Mouse (Mus musculus): Measurements from ENCODE around the gene Slc7a4. TPM values are rescaled to one million over a fixed set of nuclear protein-coding genes. Genes with fewer than 3 reads are reported as not detected.
"Not testable (repeated sequence)": the region's sequence is repeated elsewhere in the genome, so short reads cannot be mapped to it uniquely, and the experiment has no call there.

The Slc7a4 gene
- total and polyA plus RNA-seq, 2 experiments from 2014 or later = 45.7 to 69.7 TPM

- Histone ChIP-seq H3K27ac (ENCODE audit: low read depth, low read length) (no peak overlapping the region), H3K27me3 (ENCODE audit: insufficient read depth, low read length) (peaks cover 5% of the 10 kb centered on the region; the same call in 1 of the 2 replicates), H3K9me3 (ENCODE audit: low read length) (no peaks in the 10 kb centered on the region), H3K36me3 (ENCODE audit: insufficient read depth, low read length) (no peaks in the 10 kb centered on the region), H3K4me2 (ENCODE audit: low read depth, low read length, poor library complexity, severe bottlenecking) (no peak overlapping the region), H3K9ac (replicated peaks; ENCODE audit: low read length, poor library complexity, severe bottlenecking) (no peak overlapping the region), H3K4me3 (ENCODE audit: low read depth, low read length) (no peak overlapping the region), H3K4me1 (ENCODE audit: insufficient read depth, low read length) (peaks cover 12% of the 10 kb centered on the region; the same call in 1 of the 2 replicates)
- TF ChIP-seq CTCF (IDR thresholded peaks at IDR 0.05) = no peak
- DNase-seq (ENCODE audit: low spot score) (no peak), ATAC-seq (ENCODE audit: low FRiP score) (no peak)
- WGBS = 60% methylated on average over 4 of the region's 4 CpGs
These were observed 26.1 kb downstream of the Slc7a4 start for GRCm38 (mm10) chr16:17556907-17557306.

DNA sequence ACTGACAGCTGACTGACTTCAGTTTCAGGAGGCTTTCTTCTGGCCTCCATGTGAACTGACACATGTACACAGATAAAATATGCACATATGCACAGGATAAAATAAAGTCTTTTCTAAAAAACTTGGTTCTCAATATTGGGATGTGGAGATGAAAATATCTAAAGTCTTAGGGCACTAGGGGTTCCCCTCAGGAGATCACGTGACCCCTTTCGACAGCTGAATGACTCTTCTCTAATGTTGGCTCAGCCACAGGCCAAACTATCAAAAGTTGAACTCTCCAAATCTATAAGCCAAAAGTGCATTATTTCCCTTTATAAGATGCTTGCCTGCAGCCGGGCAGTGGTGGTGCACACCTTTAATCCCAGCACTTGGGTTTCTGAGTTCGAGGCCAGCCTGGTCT lies 26.8 kb downstream of the Slc7a4 start:
- no peak for DNase-seq (ENCODE audit: low spot score)

GRCm38 (mm10) chr16:17554702-17555101 lies 28.3 kb downstream of the Slc7a4 start:
- 17% methylated on average over 4 of the region's 4 CpGs for WGBS
- not testable (repeated sequence) for H3K27ac ChIP-seq (ENCODE audit: low read depth, low read length); H3K4me3 ChIP-seq (ENCODE audit: low read depth, low read length); H3K4me1 ChIP-seq (ENCODE audit: insufficient read depth, low read length); H3K27me3 ChIP-seq (ENCODE audit: insufficient read depth, low read length); DNase-seq (ENCODE audit: low spot score); ATAC-seq (ENCODE audit: low FRiP score); H3K36me3 ChIP-seq (ENCODE audit: insufficient read depth, low read length); H3K9me3 ChIP-seq (ENCODE audit: low read length); H3K9ac ChIP-seq (replicated peaks; ENCODE audit: low read length, poor library complexity, severe bottlenecking)
- 0 out of 2 replicates have a peak overlapping the region, but pooled peaks have one; percentile 30 for H3K4me2 ChIP-seq (ENCODE audit: low read depth, low read length, poor library complexity, severe bottlenecking)

More for the DNA sequence above, 26.8 kb downstream of the Slc7a4 start:
- ATAC-seq (ENCODE audit: low FRiP score) = no peak
- Histone ChIP-seq H3K4me3 (ENCODE audit: low read depth, low read length) (no peak overlapping the region), H3K9me3 (ENCODE audit: low read length) (no peaks in the 10 kb centered on the region), H3K27ac (ENCODE audit: low read depth, low read length) (no peak overlapping the region), H3K36me3 (ENCODE audit: insufficient read depth, low read length) (no peaks in the 10 kb centered on the region), H3K27me3 (ENCODE audit: insufficient read depth, low read length) (peaks cover 5% of the 10 kb centered on the region; the same call in 1 of the 2 replicates), H3K4me1 (ENCODE audit: insufficient read depth, low read length) (peaks cover 5% of the 10 kb centered on the region; the same call in 1 of the 2 replicates), H3K4me2 (ENCODE audit: low read depth, low read length, poor library complexity, severe bottlenecking) (no peak overlapping the region), H3K9ac (replicated peaks; ENCODE audit: low read length, poor library complexity, severe bottlenecking) (no peak overlapping the region)
- no peak for TF ChIP-seq CTCF (IDR thresholded peaks at IDR 0.05)
- 85% methylated on average over 4 of the region's 4 CpGs for WGBS

DNA sequence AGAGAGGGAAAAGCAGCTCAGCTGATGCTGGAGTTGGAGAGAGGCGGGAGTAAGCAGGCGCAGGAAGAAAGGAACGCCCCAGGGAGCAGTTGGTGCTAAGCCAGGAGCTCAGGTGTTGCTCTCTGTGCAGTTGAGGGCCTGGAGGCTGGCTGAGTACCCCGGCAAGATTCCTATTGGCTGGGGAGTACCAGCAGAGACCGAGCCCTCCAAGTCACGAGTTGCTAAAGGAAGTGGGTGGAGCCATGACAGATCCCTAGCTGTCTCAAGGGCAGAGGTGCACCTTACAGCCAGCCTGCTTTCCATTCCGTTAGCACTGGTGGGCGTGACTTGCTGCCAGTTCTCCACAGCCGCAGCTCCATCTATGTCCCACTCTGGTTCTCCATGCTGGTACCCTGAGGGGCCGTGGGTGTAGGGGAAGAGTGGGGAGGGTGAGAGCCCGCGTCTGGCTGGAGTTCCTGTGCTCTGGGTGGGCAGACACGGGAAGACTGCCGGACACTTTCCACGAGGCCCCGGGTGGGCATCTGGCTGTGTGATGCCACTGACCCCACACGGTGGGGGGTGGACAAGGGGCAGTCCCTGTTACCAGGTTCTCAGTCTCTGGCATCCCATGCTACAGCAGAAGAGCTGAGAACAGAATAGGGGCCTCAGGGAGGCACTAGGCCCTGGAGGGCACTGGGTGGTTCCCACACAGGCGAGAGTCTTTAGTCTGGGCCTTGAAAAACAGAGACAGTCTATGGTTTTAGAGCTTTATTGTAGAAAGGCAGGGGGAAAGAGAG lies 28.9 kb downstream of the Slc7a4 start:
- no peaks in the 10 kb centered on the region for H3K27me3 ChIP-seq (ENCODE audit: insufficient read depth, low read length)
- no peaks in the 10 kb centered on the region for H3K9me3 ChIP-seq (ENCODE audit: low read length)
- TF ChIP-seq CTCF (IDR thresholded peaks at IDR 0.05) = no peak
- H3K27ac ChIP-seq (ENCODE audit: low read depth, low read length) = no peak overlapping the region; the same call in 1 of the 2 replicates
- H3K4me1 ChIP-seq (ENCODE audit: insufficient read depth, low read length) = peaks cover 5% of the 10 kb centered on the region; the same call in 1 of the 2 replicates
- H3K4me2 ChIP-seq (ENCODE audit: low read depth, low read length, poor library complexity, severe bottlenecking) = peak overlapping the region; percentile 30
- peak overlapping the region; percentile 33; the same call in 1 of the 2 replicates for H3K9ac ChIP-seq (replicated peaks; ENCODE audit: low read length, poor library complexity, severe bottlenecking)
- H3K36me3 ChIP-seq (ENCODE audit: insufficient read depth, low read length) = no peaks in the 10 kb centered on the region
- ATAC-seq (ENCODE audit: low FRiP score) = peak; percentile 91
- 4% methylated on average over 18 of the region's 18 CpGs for WGBS
- DNase-seq (ENCODE audit: low spot score) = peak; percentile 75
- peak overlapping the region; percentile 14; the same call in 1 of the 2 replicates for H3K4me3 ChIP-seq (ENCODE audit: low read depth, low read length)

GRCm38 (mm10) chr16:17552837-17553236 lies 30.2 kb downstream of the Slc7a4 start:
- Histone ChIP-seq H3K4me2 (ENCODE audit: low read depth, low read length, poor library complexity, severe bottlenecking) (no peak overlapping the region), H3K9ac (replicated peaks; ENCODE audit: low read length, poor library complexity, severe bottlenecking) (no peak overlapping the region), H3K27ac (ENCODE audit: low read depth, low read length) (no peak overlapping the region), H3K4me1 (ENCODE audit: insufficient read depth, low read length) (no peaks in the 10 kb centered on the region), H3K27me3 (ENCODE audit: insufficient read depth, low read length) (no peaks in the 10 kb centered on the region), H3K9me3 (ENCODE audit: low read length) (no peaks in the 10 kb centered on the region), H3K36me3 (ENCODE audit: insufficient read depth, low read length) (no peaks in the 10 kb centered on the region), H3K4me3 (ENCODE audit: low read depth, low read length) (no peak overlapping the region)
- TF ChIP-seq CTCF (IDR thresholded peaks at IDR 0.05) = no peak
- ATAC-seq (ENCODE audit: low FRiP score) = no peak
- no peak for DNase-seq (ENCODE audit: low spot score)
- WGBS = 81% methylated on average over 7 of the region's 7 CpGs

DNA sequence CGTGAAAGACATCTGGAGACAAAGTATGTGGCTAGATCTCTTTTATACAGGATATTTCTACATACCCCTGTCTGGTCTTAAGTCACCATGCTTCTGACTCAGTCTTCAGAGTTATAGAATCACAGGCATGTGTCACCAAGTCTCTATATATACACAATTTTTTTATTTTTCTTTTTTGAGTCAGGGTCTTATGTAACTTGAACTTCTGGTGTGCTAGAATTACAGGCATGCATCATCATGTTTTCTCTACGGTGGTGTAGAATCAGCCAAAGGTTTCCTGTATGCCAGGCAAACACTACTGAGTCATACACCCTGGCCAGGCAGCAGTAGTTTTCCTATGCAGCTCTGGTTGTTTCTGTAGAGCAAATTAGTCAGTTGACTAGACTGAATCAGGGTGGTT lies 40.4 kb downstream of the Slc7a4 start:
- Histone ChIP-seq H3K4me3 (ENCODE audit: low read depth, low read length) (no peak overlapping the region), H3K9ac (replicated peaks; ENCODE audit: low read length, poor library complexity, severe bottlenecking) (no peak overlapping the region), H3K4me2 (ENCODE audit: low read depth, low read length, poor library complexity, severe bottlenecking) (no peak overlapping the region), H3K27me3 (ENCODE audit: insufficient read depth, low read length) (no peaks in the 10 kb centered on the region), H3K27ac (ENCODE audit: low read depth, low read length) (no peak overlapping the region), H3K9me3 (ENCODE audit: low read length) (no peaks in the 10 kb centered on the region), H3K4me1 (ENCODE audit: insufficient read depth, low read length) (no peaks in the 10 kb centered on the region), H3K36me3 (ENCODE audit: insufficient read depth, low read length) (no peaks in the 10 kb centered on the region)
- no peak for ATAC-seq (ENCODE audit: low FRiP score)
- DNase-seq (ENCODE audit: low spot score) = no peak
- no peak for TF ChIP-seq CTCF (IDR thresholded peaks at IDR 0.05)
- 84% methylated on average over 2 of the region's 2 CpGs for WGBS

All from midbrain, postnatal 0 days (tissue).